Mouse (Mus musculus): ENCODE measurements at regions not wholly inside any gene's neighbourhood (a gene's known extent, or its start where the extent isn't known, plus 50 kb on each side); places are given as distances from the start of the nearest gene placed in this dataset.

- TF ChIP-seq CTCF (IDR thresholded peaks at IDR 0.05; ENCODE audit: low read depth, low read length) (no peak), GATA1 (IDR thresholded peaks at IDR 0.05; ENCODE audit: borderline replicate concordance, low read length) (no peak), TAL1 (conservative IDR thresholded peaks at IDR 0.05; ENCODE audit: low read depth, low read length) (no peak), POLR2AphosphoS5 (IDR thresholded peaks at IDR 0.05; ENCODE audit: insufficient replicate concordance, low read depth, low read length) (no peak)
Measured at GRCm38 (mm10) chr15:52166144-52166543, 1718.6 kb upstream of the Gm7489 start.
